Mouse (Mus musculus) right cerebral cortex, postnatal 10 days (tissue): ENCODE results near the gene Edaradd.
"Not testable (repeated sequence)": the region's sequence is repeated elsewhere in the genome, so short reads cannot be mapped to it uniquely, and the experiment has no call there.

Source experiments
- DNase-seq, 2 experiments: peaks; one replicate each; pipeline ENCODE4 v3.0.0; 2021; ENCODE audit warnings: low spot score in 2 of 2

Edaradd gene

DNA sequence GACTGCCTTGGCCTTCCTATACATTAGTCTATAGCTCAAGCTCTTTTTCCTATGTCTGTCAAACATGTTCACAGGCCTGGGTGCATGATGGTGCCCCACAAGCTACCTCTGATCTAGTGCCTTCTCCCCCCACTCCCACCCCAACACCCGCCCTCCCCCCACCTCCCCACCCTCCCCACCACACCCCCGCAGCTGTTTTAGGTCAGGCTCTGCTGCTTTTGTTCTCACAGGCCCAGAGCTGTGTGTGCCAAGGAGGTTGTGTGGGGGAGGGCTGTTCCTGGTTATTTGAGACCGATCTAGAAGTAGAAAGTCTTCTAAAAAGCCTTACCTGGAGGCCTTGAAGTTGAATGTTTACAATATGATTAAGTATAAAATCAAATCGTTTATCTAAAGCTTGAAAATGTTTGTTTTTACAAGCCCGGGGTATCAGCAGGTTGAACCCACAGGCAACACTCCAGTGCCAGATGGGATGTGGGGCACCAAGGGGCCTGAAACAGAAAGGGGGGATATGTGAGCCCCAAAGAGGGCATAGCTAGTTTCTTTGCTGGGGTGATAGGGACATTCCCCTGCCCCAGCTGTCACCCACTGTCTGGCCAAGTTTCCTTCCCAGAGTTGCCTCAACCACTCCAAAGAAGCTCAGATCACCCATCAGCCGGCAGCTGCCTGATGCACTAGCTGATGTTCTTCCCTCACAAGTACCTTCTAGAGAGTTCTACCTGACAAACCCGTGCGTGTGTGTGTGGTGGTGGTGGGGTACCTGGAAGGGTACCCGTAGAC lies 8.9 kb downstream of the Edaradd start:
- DNase-seq, result no peak

DNA sequence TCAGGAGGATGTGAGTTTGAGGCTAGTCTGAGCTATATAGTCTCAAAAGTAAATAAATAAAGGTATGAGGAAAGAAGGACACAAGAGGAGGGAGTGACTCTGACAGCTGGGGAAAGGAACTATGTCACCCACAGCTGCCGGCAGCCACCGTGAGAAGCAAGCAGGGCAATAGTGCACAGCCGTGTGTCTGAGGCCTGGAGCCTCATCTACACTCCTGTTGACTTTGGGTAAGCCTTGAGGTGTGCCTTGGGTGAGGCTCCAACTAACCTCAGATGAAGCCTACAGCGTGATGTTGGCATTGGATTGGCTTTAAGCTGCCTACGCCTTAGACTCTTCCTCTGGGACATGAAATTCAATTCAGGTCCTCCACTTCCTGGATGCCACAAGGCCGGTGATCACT lies 10.2 kb downstream of the Edaradd start:
- no peak for DNase-seq

DNA sequence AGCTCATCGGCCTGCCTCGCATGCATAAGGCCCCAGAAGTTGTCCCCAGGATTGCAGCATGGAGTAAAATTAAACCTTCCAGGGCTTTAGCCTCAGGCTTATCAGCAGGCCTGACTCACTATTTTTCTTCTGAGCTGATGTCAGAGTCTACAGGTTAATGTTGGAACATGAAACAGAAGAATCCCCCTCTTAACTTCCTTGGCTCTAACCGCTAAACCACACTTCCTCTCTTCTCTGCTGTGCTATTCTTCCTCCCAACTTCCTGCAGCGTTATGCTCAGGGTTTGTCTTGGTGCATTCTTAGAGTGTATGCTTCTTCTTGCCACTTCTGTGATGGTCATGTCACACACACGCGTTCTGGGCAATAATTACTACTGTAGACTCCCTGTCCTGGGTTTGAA lies 12.8 kb downstream of the Edaradd start:
- DNase-seq, result no peak

DNA sequence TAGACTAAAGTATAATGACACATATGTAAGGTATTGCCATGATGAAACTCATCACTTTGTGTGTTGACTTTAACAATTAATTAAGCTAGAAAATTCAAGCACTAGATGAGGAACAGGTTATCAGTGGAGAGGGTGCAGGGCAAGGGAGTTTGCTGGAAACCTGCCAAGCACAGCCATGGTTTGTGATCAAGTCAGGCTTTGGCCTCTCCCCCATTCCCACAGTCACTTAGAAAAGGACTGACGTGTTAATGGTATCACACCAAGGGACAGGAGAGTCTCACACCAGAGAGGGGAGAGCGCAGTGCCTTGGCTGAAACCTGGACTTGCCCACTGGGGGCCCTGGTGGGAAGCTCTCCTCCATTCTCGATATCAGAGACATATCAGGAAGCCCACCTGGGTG lies 14.9 kb downstream of the Edaradd start:
- no peak for DNase-seq

DNA sequence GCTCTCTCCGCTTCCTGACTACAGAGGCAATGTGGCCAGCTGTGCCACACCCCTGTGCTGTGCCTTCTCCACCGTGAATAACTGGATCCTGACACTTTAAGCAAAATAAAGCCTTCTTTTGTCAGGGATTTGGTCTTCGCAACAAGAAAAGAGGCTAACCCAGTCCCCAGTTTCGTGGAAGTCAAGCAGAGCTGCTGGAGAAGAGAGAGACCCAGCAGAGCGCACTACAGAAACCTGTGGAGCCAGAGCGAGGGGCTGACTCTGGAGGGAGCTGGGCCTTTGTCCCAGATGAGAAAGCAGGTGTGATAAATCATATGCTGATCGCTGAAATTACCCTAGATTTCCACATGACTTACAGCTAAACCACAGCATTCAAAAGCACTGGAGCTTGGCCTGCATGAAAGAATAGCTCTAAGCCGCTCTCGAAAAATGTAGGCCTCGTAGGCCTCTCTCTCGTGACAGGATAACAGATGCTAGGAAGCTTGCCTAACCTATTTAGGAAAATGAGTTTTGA lies 16.9 kb downstream of the Edaradd start:
- no peak for DNase-seq

DNA sequence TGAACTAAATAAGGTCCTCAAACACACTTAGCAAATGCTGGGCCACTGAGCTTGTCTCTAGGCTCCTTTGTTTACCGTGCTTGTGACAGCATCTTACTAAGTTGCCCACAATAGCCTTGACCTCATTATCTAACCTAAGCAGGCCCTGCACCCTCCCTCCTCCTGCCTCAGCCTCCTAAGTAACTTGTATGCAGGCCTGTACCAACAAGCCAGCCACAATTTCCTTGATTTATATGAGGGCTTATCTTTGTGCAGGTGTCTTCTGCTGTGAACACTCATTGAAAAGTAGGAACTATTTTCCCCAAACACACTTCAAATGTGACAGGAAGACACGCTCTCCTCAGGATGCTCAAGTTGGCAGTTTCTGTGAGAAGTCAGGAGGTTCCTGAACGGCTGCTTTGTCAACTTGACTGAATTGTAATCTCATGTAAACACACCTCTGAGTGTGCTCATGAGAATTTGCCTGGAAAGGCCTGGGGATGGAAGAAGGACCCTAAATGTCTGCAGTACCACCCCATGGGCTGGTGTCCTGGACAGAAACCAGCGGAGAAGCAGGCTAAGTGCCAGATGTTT lies 17.5 kb downstream of the Edaradd start:
- DNase-seq, result no peak

DNA sequence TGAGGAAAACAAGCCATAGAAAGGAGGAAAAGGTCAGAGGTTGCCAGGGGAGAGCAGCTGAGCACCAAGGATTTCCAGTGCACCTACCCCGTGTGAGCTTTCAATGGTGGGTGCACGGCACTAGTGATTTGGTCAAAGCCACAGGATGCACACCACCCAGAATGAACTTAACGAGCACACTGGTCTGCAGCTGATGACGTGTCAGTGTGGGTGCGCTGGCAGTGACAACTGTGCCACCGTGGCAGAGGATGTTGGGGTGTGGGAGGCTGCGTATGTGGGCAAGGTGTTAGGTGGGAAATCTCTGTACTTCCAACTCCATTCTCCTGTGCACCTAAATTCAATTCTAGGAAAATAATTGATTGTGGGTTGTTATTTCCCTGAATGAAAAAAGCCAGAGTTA lies 21.1 kb downstream of the Edaradd start:
- DNase-seq, result no peak

DNA sequence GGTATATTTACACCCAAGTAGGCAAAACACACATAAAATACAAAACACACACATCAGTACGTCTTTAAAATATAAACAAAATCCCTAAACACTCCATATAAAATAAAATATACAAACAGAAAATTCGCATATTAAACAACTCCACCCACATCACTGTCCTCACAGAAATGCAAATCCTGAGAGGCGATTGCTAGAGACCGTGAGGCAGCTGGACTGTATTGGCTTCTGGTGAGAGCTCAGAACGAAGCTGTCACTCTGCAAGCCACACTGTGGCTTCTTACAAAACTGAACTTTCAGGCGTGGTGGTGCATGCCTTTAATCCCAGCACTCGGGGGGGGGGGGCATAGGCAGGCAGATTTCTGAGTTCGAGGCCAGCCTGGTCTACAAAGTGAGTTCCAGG lies 22.4 kb downstream of the Edaradd start:
- DNase-seq, result no peak

DNA sequence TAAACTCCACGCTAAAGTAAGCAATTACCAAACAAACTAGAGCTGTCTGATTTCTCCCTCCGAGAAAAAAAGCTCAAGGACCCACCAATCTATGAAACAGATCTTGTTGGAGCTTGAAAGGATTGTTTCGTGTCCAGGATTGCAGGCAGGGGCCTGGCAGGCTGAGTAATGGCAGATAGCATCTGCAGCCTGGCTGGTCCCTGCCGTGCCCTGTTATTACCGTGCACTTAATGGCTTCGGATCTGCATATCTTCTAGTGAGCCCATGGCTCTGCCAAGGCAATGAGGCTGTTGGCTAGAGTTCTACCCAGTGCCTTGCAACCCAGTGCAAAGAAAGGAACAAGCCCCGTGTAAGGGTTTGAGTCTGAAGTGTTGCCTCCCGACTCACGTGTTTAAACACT lies 25.5 kb downstream of the Edaradd start:
- DNase-seq, result no peak

DNA sequence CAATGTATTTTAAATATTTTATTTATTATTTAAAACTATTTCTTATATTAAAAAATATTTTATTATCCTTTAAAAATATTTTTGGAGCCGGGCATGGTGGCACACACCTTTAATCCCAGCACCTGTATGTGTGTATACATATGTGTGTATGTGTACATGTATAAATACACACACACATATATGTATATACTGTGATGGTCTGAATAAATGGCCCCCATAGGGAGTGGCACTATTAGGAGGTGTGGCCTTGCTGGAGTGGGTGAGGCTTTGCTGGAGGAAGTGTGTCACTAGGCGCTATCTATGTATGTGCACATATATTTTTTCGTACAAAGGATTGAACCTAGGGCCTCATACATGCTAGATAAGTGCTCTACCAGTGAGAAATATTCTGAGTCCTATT lies 27.7 kb downstream of the Edaradd start:
- DNase-seq, result no peak

DNA sequence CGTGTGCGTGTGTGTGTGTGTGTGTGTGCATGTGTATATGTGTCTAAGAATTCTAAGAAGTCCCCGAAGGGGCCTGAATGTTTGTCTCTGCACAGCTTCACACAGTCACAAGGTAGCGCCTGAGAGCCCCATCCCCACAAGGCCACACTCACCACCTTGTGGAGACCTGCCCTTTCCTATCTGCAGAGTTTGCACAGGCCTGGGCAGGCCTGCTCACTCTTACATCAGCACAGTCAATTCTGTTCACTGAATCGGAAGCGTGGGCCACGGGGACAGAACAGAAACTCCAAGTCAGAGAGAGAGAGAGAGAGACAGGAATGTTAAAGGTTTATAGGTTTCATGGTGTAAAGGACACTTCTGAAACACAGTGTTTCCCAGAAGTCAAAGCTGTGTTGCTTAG lies 34.6 kb downstream of the Edaradd start:
- no peak for DNase-seq

DNA sequence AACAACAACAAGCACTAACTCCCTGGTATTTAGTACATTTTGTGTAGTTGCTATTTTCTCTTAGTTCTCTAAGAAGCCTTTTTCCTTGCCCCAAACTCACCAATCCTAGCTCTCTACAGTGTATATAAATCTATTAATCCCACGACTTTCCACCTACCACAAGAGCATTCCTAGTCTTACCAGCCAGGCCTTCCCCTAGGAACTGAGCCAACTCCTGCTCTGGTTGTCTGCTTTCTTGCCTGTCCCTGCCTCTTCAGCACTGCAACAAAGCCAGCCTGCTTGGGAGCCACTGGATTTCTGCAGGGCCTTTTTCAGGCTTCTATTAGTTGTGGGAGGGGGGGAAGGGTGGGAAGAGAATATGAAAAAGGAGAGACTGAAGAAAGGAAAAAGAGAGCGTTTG lies 35.0 kb downstream of the Edaradd start:
- no peak for DNase-seq

DNA sequence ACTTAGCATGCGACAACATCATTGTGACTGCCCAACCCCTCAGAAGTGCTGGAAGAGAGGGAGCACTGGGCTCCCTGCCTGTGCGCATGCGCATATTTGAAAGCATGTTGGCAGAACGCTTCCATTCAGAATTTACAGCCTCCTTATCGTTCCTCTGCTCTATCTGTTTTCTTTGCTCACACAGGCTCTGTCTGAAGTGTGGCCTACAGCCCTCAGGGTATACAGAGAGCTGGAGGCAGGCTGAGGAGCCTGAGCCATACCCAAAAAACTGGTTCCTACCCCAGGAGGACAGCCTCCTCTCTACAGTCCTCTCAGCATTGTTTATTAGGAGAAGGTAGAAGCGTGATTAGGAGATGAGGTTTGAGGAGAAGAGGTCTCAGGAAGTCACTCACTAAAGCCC lies 40.4 kb downstream of the Edaradd start:
- no peak for DNase-seq

DNA sequence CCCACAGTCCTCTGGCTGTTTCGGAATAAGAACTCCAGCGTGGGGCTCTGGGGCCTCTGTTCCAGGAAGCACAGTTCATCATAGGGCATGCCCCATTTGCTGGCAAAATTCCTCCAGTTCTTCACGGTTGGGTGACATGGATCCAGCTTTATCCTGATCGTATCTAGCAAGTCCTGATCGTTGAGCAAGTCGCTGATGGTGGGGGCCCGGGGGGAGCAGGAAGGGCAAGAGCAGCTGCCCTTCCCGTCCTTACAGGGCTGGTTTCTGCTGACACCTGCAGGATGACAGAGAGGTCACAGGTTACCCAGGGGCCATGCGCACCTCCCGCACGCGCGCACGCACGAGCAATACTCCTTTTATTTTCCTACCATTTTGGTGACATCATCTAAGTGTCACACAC lies 41.9 kb downstream of the Edaradd start:
- DNase-seq, result no peak

DNA sequence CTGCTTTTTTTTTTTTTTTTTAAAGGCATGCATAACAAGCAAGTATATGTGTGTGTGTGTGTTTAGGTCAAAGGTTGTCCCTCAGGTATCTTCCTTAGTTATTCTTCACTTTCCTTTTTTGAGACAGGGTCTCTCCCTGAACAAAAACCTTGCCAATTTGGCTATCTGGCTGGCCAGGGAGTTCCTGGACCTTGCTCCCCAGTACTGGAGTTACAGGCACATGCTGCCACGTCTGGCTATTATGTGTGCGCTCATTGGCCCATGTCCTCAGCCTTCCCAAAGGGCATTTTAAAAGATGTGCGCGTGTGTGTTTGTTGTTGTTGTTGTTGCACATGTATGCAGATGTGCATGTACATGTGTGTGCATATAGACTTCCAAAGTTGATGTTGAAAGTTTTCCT lies 43.4 kb downstream of the Edaradd start:
- no peak for DNase-seq

DNA sequence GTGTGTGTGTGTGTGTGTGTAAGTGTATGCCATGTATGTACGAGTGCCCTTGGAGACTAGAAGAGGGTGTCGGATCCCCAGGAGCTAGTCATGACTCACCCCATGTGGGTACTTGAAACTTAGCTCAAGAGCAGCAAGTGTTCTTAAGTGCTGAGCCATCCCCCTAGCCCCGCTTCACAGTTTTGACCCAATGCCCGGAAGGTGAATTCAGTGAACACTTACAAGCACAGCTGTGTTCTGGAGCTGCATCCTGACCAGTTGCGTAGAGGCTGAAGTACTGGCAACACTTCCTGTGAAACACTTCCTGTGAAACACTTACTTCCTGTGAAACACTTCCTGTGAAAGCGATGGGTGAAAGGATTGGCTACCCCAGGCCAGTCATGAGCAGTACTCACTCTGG lies 45.0 kb downstream of the Edaradd start:
- DNase-seq, result no peak

DNA sequence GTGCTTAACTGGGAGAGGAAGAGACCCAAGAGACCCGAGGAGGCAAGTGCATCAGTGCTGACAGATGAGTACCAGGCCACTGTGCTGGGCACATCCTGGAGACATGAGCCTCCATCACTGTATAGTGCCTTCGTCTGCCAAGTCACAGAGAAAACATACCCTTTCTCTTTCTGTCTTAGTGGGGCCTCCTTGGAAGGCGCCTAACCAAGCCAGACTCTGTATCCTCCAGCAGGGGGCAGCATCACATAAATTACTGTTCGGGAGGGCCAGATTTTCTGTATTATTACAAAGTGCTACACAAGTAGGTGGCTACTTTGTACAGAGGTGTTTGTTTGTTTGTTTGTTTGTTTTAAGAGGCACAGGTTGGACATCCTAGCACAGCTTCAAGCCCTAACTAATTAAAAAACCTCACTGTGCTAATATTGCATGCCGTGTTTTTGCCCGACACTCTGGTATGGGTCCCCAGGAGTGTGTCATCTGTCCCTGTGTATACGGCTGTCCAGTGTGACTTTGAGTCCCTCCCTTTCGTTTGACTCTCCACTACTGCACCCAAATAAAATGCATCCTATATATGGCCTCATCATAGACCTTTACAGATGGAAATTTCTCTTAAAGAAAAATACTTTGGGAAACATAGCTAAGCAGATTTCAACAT lies 46.4 kb downstream of the Edaradd start:
- DNase-seq, result peak; percentile 69 to 85

DNA sequence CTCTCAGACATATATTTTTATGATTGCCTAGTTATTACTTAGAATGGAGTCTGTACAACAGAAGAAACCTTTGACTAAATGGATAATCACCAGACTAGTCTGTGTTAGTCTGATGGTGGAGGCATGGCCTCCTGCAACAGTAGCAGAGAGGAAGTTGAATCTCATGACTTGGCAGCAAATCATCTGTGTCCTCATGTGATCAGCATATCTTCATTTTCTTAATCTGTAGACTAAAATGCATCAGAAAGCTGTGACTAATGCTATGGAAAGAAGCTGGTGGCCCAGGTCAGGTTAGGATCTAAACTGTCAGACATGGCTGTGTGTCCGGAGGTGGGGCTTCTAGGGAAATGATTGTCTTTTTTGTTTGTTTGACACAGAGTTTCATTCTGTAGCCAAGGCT lies 51.8 kb downstream of the Edaradd start:
- no peak for DNase-seq

DNA sequence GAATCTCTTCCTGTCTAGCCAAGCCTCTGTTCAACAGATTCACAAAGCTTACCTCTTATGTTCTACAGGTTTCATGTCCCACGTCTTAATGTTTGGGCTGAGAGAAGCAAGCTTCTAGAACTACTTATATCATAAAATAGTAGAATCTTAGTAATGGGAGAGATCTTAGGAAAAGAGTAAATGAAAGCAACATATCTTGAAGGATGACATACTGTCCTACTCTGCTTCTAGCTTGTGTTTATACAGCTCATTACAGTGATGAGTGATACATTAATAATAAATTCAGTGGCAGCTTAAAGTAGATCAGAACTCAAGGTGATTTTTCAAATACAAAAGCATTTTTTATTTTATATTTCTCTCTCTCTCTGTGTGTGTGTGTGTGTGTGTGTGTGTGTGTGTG lies 55.4 kb downstream of the Edaradd start, which contains the start of gene Lgals8:
Gene Lgals8, minus strand, starts transcription at position 101 of the 400 bp plus-strand sequence.
- no peak for DNase-seq

DNA sequence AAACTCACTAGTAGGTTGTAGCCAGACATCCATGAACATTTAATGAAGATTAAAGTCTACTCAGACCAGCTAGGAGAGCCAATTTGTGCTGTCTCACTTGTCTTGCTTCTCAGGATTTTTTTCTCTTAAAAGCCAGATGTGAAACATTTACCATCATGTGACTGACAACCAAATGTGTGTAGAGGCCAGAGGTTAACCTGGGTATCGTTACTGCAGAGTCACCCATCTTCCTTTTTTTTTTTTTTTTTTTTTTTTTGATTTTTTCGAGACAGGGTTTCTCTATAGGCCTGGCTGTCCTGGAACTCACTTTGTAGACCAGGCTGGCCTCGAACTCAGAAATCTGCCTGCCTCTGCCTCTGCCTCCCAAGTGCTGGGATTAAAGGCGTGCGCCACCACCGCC lies 56.1 kb downstream of the Edaradd start:
- DNase-seq, result not testable (repeated sequence)

DNA sequence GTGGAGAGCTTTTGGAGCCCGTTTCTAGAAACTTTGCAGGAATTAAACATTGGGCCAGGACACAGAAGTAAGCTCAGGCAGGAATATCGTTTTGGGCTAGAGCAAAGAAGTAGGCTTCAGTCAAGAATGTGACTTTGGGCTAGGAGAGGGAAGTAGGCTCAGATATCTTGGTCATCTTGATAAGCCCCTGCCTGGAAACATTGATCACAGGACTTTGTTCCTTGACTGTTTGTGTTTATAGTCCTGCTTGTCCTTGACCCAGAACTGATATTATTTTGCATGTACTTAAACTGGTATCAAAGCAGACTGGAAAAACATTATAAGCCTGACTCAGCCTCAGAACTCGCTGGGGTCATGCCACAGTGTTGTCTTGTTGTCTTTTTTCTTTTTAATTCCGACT lies 57.6 kb downstream of the Edaradd start:
- no peak for DNase-seq

DNA sequence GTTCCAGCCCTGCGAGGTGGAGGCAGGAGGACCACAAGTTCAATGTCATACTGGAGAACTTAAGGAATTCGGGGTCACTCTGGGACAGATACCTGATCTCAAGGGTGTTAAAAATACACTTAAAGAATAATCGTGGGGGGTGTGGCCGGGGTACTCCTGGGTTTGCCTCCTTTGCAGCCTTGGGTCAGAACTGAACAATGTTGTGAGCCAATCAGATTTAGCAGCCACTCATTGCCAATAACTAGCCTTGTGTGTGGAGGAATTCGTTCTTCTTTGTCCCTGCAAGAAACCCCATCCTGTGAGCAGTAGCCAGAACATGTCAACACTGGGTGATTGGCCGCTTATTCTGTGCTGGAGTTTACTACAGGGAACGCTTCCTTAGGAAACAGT lies 58.5 kb downstream of the Edaradd start:
- DNase-seq, result no peak
